Mouse (Mus musculus) bone marrow macrophage, adult 2 months (primary cell): ENCODE measurements around the gene Mrps23.

Experiments used
- CTCF ChIP-seq: IDR thresholded peaks from 2 replicates; pipeline ENCODE4 v1.5.1; 2012; ENCODE audit warnings: low read depth, mild to moderate bottlenecking, low read length, moderate library complexity
- POLR2A ChIP-seq: IDR thresholded peaks from 2 replicates; pipeline ENCODE4 v1.6.1; 2012; ENCODE audit warnings: mild to moderate bottlenecking, low read depth, low read length, borderline replicate concordance

DNA sequence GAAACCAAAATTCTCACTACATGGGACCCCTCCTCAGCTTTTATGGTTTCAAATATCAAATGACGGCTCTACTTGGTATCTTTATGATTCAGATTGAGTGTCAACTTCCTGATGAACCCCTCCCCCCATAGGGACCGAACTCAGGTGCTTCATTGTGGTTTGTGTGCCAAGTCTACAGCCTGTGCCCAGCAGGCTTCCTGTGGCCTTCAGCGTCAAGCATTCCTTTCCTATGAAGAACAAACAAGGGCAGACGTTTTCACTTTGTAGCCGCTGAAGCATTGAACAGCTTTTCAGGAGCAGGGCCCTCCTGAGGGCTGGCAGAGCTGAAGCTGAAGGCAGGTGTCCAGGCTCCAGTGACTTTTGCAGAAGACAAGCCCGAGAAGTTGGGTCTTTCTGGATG, 9.6 kb downstream of the Mrps23 start:
- TF ChIP-seq CTCF (no peak), POLR2A (no peak)
